Mouse (Mus musculus) CH12.LX (cell line): ENCODE data around the gene Nectin3. TPM values are rescaled to one million over a fixed set of nuclear protein-coding genes. Genes with fewer than 3 reads are reported as not detected.

ENCODE experiments used
- DNase-seq: peaks from one replicate; pipeline ENCODE4 v3.0.0-alpha.2; 2013; ENCODE audit errors: extremely low read depth
- H3K27ac ChIP-seq: 2 replicates; pipeline ENCODE4 v1.5.1; 2012; ENCODE audit warnings: low read depth, mild to moderate bottlenecking, control low read depth, moderate library complexity; ENCODE audit not compliant: insufficient read depth
- H3K27me3 ChIP-seq: replicated peaks from 2 replicates; pipeline ENCODE3; 2012; ENCODE audit warnings: inconsistent platforms
- H3K36me3 ChIP-seq, 2 experiments: replicated peaks in 1 of 2; 2 replicates each; pipeline versions ENCODE3 to v1.6.1; 2012; ENCODE audit warnings: inconsistent platforms in 1 of 2, low read length in 1 of 2, mild to moderate bottlenecking in 1 of 2, mixed read lengths in 1 of 2, moderate library complexity in 1 of 2; ENCODE audit not compliant: control insufficient read depth in 1 of 2, insufficient read depth in 1 of 2
- H3K4me1 ChIP-seq, 2 experiments: 2 replicates each; pipeline ENCODE4 v1.6.1; 2012; ENCODE audit warnings: inconsistent platforms in 1 of 2, moderate library complexity in 1 of 2; ENCODE audit not compliant: insufficient read depth in 2 of 2, control insufficient read depth in 1 of 2
- H3K4me2 ChIP-seq: 2 replicates; pipeline ENCODE4 v1.6.1; 2012; ENCODE audit warnings: low read depth, mild to moderate bottlenecking, control low read depth; ENCODE audit not compliant: poor library complexity, insufficient read depth, severe bottlenecking
- H3K4me3 ChIP-seq, 3 experiments: fragments of 150-350 bp in 1 of 3; sonication (generic) in 1 of 3; replicated peaks in 1 of 3; 2 replicates each; pipeline versions ENCODE3 to v1.5.1; 2011 to 2012; ENCODE audit warnings: low read depth in 2 of 3, low read length in 2 of 3, mild to moderate bottlenecking in 2 of 3, moderate library complexity in 2 of 3, control low read depth in 1 of 3, improper control_type of control experiment in 1 of 3, inconsistent platforms in 1 of 3, mixed read lengths in 1 of 3; ENCODE audit not compliant: poor library complexity in 1 of 3
- H3K79me2 ChIP-seq: replicated peaks from 2 replicates; pipeline ENCODE4 v1.6.1; 2012; ENCODE audit warnings: mild to moderate bottlenecking, moderate library complexity; ENCODE audit not compliant: control insufficient read depth, poor library complexity, insufficient read depth, severe bottlenecking; ENCODE audit errors: extremely low read depth
- H3K9ac ChIP-seq: 2 replicates; pipeline ENCODE4 v1.6.1; 2012; ENCODE audit warnings: low read depth, mild to moderate bottlenecking, control low read depth, moderate library complexity; ENCODE audit not compliant: insufficient read depth
- H3K9me3 ChIP-seq: replicated peaks from 2 replicates; pipeline ENCODE3; 2012; ENCODE audit warnings: low read length, inconsistent platforms, mixed read lengths
- CTCF ChIP-seq, 2 experiments: IDR thresholded peaks in 1 of 2; conservative IDR thresholded peaks in 1 of 2; 2 replicates each; pipeline ENCODE4 v1.5.1; 2011 to 2012; ENCODE audit warnings: low read depth in 2 of 2, low read length in 2 of 2, improper control_type of control experiment in 1 of 2, inconsistent platforms in 1 of 2, mild to moderate bottlenecking in 1 of 2, moderate library complexity in 1 of 2
- ELF1 ChIP-seq: IDR thresholded peaks from 2 replicates; pipeline ENCODE4 v1.6.1; 2014; ENCODE audit warnings: low read depth, mild to moderate bottlenecking, inconsistent platforms, low read length, improper control_type of control experiment
- EP300 ChIP-seq: IDR thresholded peaks from 2 replicates; pipeline ENCODE4 v1.6.1; 2011; ENCODE audit warnings: low read length, improper control_type of control experiment
- GABPA ChIP-seq: IDR thresholded peaks from 2 replicates; pipeline ENCODE4 v1.6.1; 2012; ENCODE audit warnings: low read depth, low read length, improper control_type of control experiment, inconsistent platforms; ENCODE audit not compliant: insufficient replicate concordance
- HCFC1 ChIP-seq: IDR thresholded peaks from 2 replicates; pipeline ENCODE4 v1.6.1; 2012; ENCODE audit warnings: low read depth, mild to moderate bottlenecking, inconsistent platforms, low read length, improper control_type of control experiment
- IRF4 ChIP-seq: IDR thresholded peaks from 2 replicates; pipeline ENCODE4 v1.6.1; 2014; ENCODE audit warnings: low read depth, mild to moderate bottlenecking, inconsistent platforms, low read length, improper control_type of control experiment
- MAFK ChIP-seq: IDR thresholded peaks from 2 replicates; pipeline ENCODE4 v1.6.1; 2011; ENCODE audit warnings: low read length, improper control_type of control experiment; ENCODE audit not compliant: insufficient replicate concordance
- MAX ChIP-seq: IDR thresholded peaks from 2 replicates; pipeline ENCODE4 v1.6.1; 2011; ENCODE audit warnings: low read length, improper control_type of control experiment
- NELFE ChIP-seq: IDR thresholded peaks from 2 replicates; pipeline ENCODE4 v1.6.1; 2011; ENCODE audit warnings: low read depth, low read length, improper control_type of control experiment
- NRF1 ChIP-seq: IDR thresholded peaks from 2 replicates; pipeline ENCODE4 v1.6.1; 2014; ENCODE audit warnings: low read depth, mild to moderate bottlenecking, inconsistent platforms, low read length, improper control_type of control experiment, moderate library complexity
- PAX5 ChIP-seq: IDR thresholded peaks from 2 replicates; pipeline ENCODE4 v1.6.1; 2012; ENCODE audit warnings: low read length, inconsistent platforms, mixed read lengths
- POLR2A ChIP-seq: IDR thresholded peaks from 2 replicates; pipeline ENCODE4 v1.6.1; 2011; ENCODE audit warnings: low read depth, mild to moderate bottlenecking, improper control_type of control experiment, low read length
- RAD21 ChIP-seq: IDR thresholded peaks from 2 replicates; pipeline ENCODE4 v1.6.1; 2011; ENCODE audit warnings: low read depth, mild to moderate bottlenecking, low read length, improper control_type of control experiment, moderate library complexity
- RCOR1 ChIP-seq: conservative IDR thresholded peaks from 2 replicates; pipeline ENCODE4 v1.6.1; 2012; ENCODE audit warnings: low read depth, mild to moderate bottlenecking, inconsistent platforms, low read length, improper control_type of control experiment
- TBP ChIP-seq: conservative IDR thresholded peaks from 2 replicates; pipeline ENCODE4 v1.6.1; 2011; ENCODE audit warnings: low read depth, low read length, improper control_type of control experiment
- UBTF ChIP-seq: IDR thresholded peaks from 2 replicates; pipeline ENCODE4 v1.6.1; 2012; ENCODE audit warnings: low read depth, mild to moderate bottlenecking, inconsistent platforms, low read length, improper control_type of control experiment, moderate library complexity
- USF2 ChIP-seq: conservative IDR thresholded peaks from 2 replicates; pipeline ENCODE4 v1.6.1; 2011; ENCODE audit warnings: low read depth, low read length, improper control_type of control experiment
- ZMIZ1 ChIP-seq: IDR thresholded peaks from 2 replicates; pipeline ENCODE4 v1.6.1; 2012; ENCODE audit warnings: low read depth, mild to moderate bottlenecking, inconsistent platforms, low read length, improper control_type of control experiment
- ZNF384 ChIP-seq: IDR thresholded peaks from 2 replicates; pipeline ENCODE4 v1.6.1; 2012; ENCODE audit warnings: low read depth, low read length, improper control_type of control experiment, inconsistent platforms
- dilution Hi-C: fragments of 300-500 bp; cut with MboI; formaldehyde crosslinking; loops from 2 replicates; pipeline ENCODE4 v1.14.3; 2020; ENCODE audit warnings: low sequenced_read_pairs; ENCODE audit not compliant: extremely low pct_unique_long_range_greater_than_20kb, extremely low pct_ligation_motif_present
- in situ Hi-C: fragments of 300-500 bp; cut with MboI; formaldehyde crosslinking; loops from 3 replicates; pipeline ENCODE4 v1.14.3; 2019; ENCODE audit warnings: low sequenced_read_pairs, low pct_ligation_motif_present, low pct_unique_long_range_greater_than_20kb, mixed read lengths
- polyA plus RNA-seq: library from polyadenylated mRNA; unstranded; fragments of >175 nt; gene quantifications from 2 replicates; pipeline ENCODE4 v1.2.1, GENCODE M21; 2012; ENCODE audit warnings: low read depth; ENCODE audit not compliant: insufficient read length
- total RNA-seq, 2 experiments: library from RNA; depleted of rRNA; stranded (reverse); fragments of 300-350 nt in 1 of 2; fragments of >200 nt in 1 of 2; gene quantifications; 2 replicates each; pipeline ENCODE4 v1.2.3; 2012 to 2014

Nectin3 gene
- total and polyA plus RNA-seq, 3 experiments = not detected

- in situ Hi-C loops = no loop called here
- H3K79me2 ChIP-seq = no peaks in the 10 kb centered on the region
- no peak for DNase-seq
- no peak overlapping the region for H3K4me3 ChIP-seq
- H3K9ac ChIP-seq = no peak overlapping the region
- peaks cover 51% of the 10 kb centered on the region for H3K9me3 ChIP-seq
- H3K36me3 ChIP-seq = no peaks in the 10 kb centered on the region
- TF ChIP-seq NRF1 (no peak), HCFC1 (no peak), NELFE (no peak), RCOR1 (no peak), ZNF384 (no peak), IRF4 (no peak), MAX (no peak)
- H3K4me2 ChIP-seq = no peak overlapping the region
- no peaks in the 10 kb centered on the region for H3K4me1 ChIP-seq
- no peaks in the 10 kb centered on the region for H3K27me3 ChIP-seq
- no peak overlapping the region for H3K27ac ChIP-seq
- dilution Hi-C loops = no loop called here
These were observed 9.6 kb upstream of the Nectin3 start for GRCm38 (mm10) chr16:46507944-46508333.

- Histone ChIP-seq H3K36me3 (no peaks in the 10 kb centered on the region), H3K9ac (no peak overlapping the region), H3K4me2 (no peak overlapping the region), H3K79me2 (no peaks in the 10 kb centered on the region), H3K4me1 (no peaks in the 10 kb centered on the region), H3K27ac (no peak overlapping the region), H3K27me3 (no peaks in the 10 kb centered on the region), H3K9me3 (peaks cover 52% of the 10 kb centered on the region), H3K4me3 (no peak overlapping the region)
- no peak for DNase-seq
- dilution Hi-C loops (no loop called here), in situ Hi-C loops (no loop called here)
- TF ChIP-seq GABPA (no peak), EP300 (no peak), RAD21 (no peak), PAX5 (no peak), RCOR1 (no peak), UBTF (no peak), HCFC1 (no peak), ZMIZ1 (no peak), TBP (no peak), POLR2A (no peak), CTCF (conservative IDR thresholded peaks at IDR 0.05 in 1 of 2, IDR thresholded peaks at IDR 0.05 in 1 of 2; ENCODE audit: low read depth in 2 of 2, low read length in 2 of 2) (no peak), USF2 (no peak), MAFK (no peak), ELF1 (no peak)
These were observed 9.1 kb upstream of the Nectin3 start for GRCm38 (mm10) chr16:46507260-46507943.
